Mouse (Mus musculus) E14TG2a.4 (cell line): Measurements from ENCODE around the gene Myh9.

Experiments
- H3K27me3 ChIP-seq: 2 replicates; pipeline ENCODE4 v1.6.1; 2014; ENCODE audit warnings: low read length, control low read depth; ENCODE audit not compliant: insufficient read depth
- H3K36me3 ChIP-seq: 2 replicates; pipeline ENCODE4 v1.6.1; 2014; ENCODE audit warnings: low read length, control low read depth; ENCODE audit not compliant: insufficient read depth
- H3K4me1 ChIP-seq: replicated peaks from 2 replicates; pipeline ENCODE4 v1.6.1; 2014; ENCODE audit warnings: low read depth, low read length, control low read depth
- H3K4me3 ChIP-seq: replicated peaks from 2 replicates; pipeline ENCODE4 v1.5.1; 2014; ENCODE audit warnings: mild to moderate bottlenecking, low read length
- H3K9me3 ChIP-seq: 2 replicates; pipeline ENCODE4 v1.6.1; 2014; ENCODE audit warnings: low read length, control low read depth
- CTCF ChIP-seq: conservative IDR thresholded peaks from 2 replicates; pipeline ENCODE4 v1.5.1; 2014; ENCODE audit warnings: low read length
- NANOG ChIP-seq: IDR thresholded peaks from 2 replicates; pipeline ENCODE4 v1.6.1; 2014; ENCODE audit warnings: borderline replicate concordance, low read length, mixed read lengths
- POU5F1 ChIP-seq: IDR thresholded peaks from 2 replicates; pipeline ENCODE4 v1.6.1; 2014; ENCODE audit warnings: low read length, borderline replicate concordance

Myh9 gene

DNA sequence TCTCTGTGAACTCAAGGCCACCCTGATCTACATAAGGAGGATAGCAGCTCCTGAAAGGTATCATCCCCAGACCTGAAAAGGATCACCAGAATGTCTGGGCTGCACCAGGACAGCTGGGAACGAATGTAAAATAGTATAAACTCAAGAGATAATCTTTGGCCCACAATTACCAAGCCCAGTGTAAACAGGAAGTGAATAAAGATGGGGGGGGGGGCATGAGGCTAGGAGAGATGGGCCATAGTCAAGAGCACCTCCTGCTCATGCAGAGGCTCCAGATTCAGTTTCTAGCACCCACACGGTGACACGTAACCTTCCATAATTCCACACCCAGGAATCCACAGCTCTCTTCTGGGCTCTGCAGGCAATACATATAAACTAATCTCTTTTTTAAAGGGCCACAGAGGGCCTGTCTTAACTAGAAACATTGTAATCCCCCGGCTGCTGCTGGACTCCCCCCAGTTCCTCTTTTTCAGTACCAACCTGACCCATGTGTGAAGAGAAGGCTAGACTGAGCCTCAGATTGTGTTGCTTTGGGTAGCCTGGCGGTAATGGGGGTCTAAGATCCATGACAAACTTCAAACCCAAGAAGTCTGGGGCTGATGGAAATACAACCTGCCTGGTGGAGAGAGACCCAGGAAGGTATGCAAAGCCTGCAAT is 11.4 kb downstream of the Myh9 start:
- Histone ChIP-seq H3K9me3 (no peaks in the 10 kb centered on the region), H3K36me3 (peaks cover 73% of the 10 kb centered on the region), H3K4me3 (no peak overlapping the region), H3K27me3 (no peaks in the 10 kb centered on the region), H3K4me1 (peaks cover 97% of the 10 kb centered on the region)
- no peak for TF ChIP-seq NANOG
- TF ChIP-seq POU5F1, result no peak
- TF ChIP-seq CTCF, result no peak

DNA sequence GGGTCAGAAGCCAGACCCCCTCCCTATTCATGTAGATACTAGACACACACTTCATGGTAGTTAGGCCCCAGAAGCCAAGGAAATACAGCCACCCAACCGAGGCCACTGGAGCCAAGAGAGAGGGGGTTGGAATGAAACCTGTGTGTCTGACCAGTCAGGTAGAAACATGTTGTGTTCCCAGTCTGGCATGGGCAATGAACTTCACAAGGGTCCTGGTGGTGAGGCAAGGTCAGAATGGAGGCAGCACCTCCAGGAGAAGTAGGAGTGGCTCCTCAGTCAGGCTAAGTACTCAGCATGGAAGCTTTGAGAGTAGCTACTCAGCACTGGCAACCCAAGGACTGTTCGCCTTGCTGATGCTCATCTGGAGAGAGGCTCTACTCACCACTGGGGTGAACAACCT is 12.4 kb downstream of the Myh9 start:
- no peaks in the 10 kb centered on the region for H3K27me3 ChIP-seq
- H3K4me3 ChIP-seq, result 0 out of 2 replicates have a peak overlapping the region, but pooled peaks have one; percentile 17
- TF ChIP-seq CTCF (no peak), POU5F1 (no peak), NANOG (no peak)
- peaks cover 97% of the 10 kb centered on the region for H3K4me1 ChIP-seq
- H3K9me3 ChIP-seq, result no peaks in the 10 kb centered on the region
- peaks cover 70% of the 10 kb centered on the region for H3K36me3 ChIP-seq

DNA sequence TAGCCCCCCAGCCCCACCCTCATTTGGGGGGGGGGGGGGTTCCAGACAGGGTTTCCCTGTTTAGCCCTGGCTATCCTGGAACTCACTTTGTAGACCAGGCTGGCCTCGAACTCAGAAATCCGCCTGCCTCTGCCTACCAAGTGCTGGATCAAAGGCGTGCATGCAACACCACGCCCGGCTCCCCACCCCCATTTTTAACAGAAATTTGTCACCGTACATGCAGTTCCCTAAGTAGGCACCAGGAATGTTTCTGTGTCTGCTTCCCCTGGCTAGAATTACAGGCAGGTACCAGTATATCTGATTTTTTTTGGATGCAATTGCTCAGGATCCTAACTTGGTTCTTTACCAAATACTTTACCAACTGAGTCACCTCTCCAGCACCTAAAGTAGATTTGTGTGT is 13.1 kb downstream of the Myh9 start:
- Histone ChIP-seq H3K27me3 (no peaks in the 10 kb centered on the region), H3K9me3 (no peaks in the 10 kb centered on the region), H3K4me3 (no peak overlapping the region), H3K36me3 (peaks cover 70% of the 10 kb centered on the region), H3K4me1 (peaks cover 97% of the 10 kb centered on the region)
- TF ChIP-seq NANOG (no peak), CTCF (no peak), POU5F1 (no peak)

DNA sequence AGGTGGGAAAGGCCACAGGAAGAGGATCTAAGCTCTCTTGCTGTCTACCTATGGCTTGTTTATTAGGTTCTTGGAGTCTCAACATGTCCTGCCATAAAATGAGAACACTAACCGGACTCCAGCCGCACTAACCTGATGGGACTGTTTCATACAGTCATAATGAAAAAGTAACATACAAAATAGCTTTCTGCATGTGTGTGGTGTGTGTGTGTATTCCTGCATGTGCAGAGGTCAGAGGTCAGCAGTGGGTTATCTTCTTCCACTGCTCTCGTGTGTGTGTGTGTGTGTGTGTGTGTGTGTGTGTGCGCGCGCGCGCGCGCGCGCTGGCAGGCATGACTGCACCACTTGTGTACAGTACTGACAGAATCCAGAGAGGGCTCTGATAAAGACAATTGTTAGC is 13.7 kb downstream of the Myh9 start:
- H3K9me3 ChIP-seq, result no peaks in the 10 kb centered on the region
- TF ChIP-seq CTCF (no peak), POU5F1 (no peak), NANOG (no peak)
- H3K27me3 ChIP-seq, result no peaks in the 10 kb centered on the region
- peaks cover 70% of the 10 kb centered on the region for H3K36me3 ChIP-seq
- peak overlapping the region; percentile 43 for H3K4me3 ChIP-seq
- peaks cover 97% of the 10 kb centered on the region for H3K4me1 ChIP-seq

- Histone ChIP-seq H3K4me3 (peak overlapping the region; percentile 43), H3K27me3 (no peaks in the 10 kb centered on the region), H3K36me3 (peaks cover 71% of the 10 kb centered on the region), H3K4me1 (peaks cover 99% of the 10 kb centered on the region), H3K9me3 (no peaks in the 10 kb centered on the region)
- TF ChIP-seq NANOG (no peak), POU5F1 (no peak), CTCF (no peak)
Measured at GRCm38 (mm10) chr15:77827794-77828193, 14.2 kb downstream of the Myh9 start.

GRCm38 (mm10) chr15:77827379-77827778 is 14.6 kb downstream of the Myh9 start:
- TF ChIP-seq POU5F1 (no peak), CTCF (no peak), NANOG (no peak)
- Histone ChIP-seq H3K4me3 (peak overlapping the region; percentile 43), H3K4me1 (peaks cover 99% of the 10 kb centered on the region), H3K9me3 (no peaks in the 10 kb centered on the region), H3K27me3 (no peaks in the 10 kb centered on the region), H3K36me3 (peaks cover 70% of the 10 kb centered on the region)

- Histone ChIP-seq H3K9me3 (no peaks in the 10 kb centered on the region), H3K27me3 (no peaks in the 10 kb centered on the region), H3K4me3 (0 out of 2 replicates have a peak overlapping the region, but pooled peaks have one; percentile 4), H3K36me3 (peaks cover 62% of the 10 kb centered on the region), H3K4me1 (peaks cover 99% of the 10 kb centered on the region)
- TF ChIP-seq CTCF, result no peak
- TF ChIP-seq POU5F1, result no peak
- TF ChIP-seq NANOG, result no peak
Measured at GRCm38 (mm10) chr15:77825382-77825781, 16.6 kb downstream of the Myh9 start.

DNA sequence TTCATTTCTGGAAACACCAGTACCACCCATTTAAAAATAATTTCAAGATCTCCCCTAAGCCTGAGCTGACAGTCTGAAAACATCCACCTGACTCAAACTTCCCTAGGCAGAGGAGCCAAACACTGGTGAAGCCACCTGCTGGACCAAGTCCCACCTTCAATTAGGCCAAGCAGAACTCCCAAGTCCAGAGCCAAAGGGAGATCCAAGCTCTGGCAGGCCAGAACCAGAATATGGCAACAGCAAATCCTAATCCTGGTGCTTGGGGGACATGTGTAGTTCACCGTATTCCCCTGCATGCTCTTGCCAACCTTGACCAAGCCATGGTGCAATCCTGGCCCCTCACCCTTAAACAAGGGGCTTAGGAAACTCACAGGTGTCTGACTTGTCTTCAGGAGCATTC is 17.7 kb downstream of the Myh9 start:
- H3K4me3 ChIP-seq, result no peak overlapping the region
- peaks cover 62% of the 10 kb centered on the region for H3K36me3 ChIP-seq
- no peak for TF ChIP-seq NANOG
- no peak for TF ChIP-seq POU5F1
- no peak for TF ChIP-seq CTCF
- no peaks in the 10 kb centered on the region for H3K27me3 ChIP-seq
- H3K4me1 ChIP-seq, result peaks cover 99% of the 10 kb centered on the region
- H3K9me3 ChIP-seq, result no peaks in the 10 kb centered on the region

DNA sequence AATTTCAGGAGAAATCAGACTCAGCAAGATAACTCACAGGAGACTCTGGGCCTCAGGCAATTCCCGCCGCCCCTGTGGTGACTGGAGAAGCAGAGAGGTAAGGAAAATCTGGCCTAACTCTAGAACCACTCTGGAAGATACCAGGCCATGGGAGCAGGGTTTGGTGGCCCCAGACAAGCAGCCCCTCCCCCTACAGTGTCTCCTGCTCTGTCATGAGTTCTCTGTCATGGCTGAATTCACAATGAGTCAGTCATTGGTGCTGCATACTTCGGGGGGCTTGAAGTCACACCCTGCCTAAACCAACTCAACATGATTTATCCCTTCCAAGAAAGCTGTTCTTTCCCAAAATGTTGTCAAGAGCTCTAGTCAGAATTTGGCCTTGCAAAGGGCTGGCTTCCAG is 18.3 kb downstream of the Myh9 start:
- no peaks in the 10 kb centered on the region for H3K27me3 ChIP-seq
- H3K36me3 ChIP-seq, result peaks cover 63% of the 10 kb centered on the region
- no peaks in the 10 kb centered on the region for H3K9me3 ChIP-seq
- H3K4me1 ChIP-seq, result peaks cover 99% of the 10 kb centered on the region
- no peak for TF ChIP-seq CTCF
- TF ChIP-seq POU5F1, result no peak
- TF ChIP-seq NANOG, result no peak
- no peak overlapping the region for H3K4me3 ChIP-seq
